Mouse (Mus musculus) ES-E14 (cell line): ENCODE data around the gene Gab1. TPM values are rescaled to one million over a fixed set of nuclear protein-coding genes. Genes with fewer than 3 reads are reported as not detected.

Source experiments
- DNase-seq: peaks from one replicate; pipeline ENCODE4 v3.0.0-alpha.2; 2013; ENCODE audit warnings: low read depth, low spot score
- H3K27ac ChIP-seq: 2 replicates; pipeline ENCODE4 v1.5.1; 2012; ENCODE audit warnings: low read depth, mild to moderate bottlenecking, low read length, moderate library complexity, mixed read lengths; ENCODE audit not compliant: poor library complexity, insufficient read depth, severe bottlenecking
- H3K36me3 ChIP-seq: 2 replicates; pipeline ENCODE4 v1.6.1; 2012; ENCODE audit warnings: mild to moderate bottlenecking, low read length, moderate library complexity, mixed read lengths; ENCODE audit not compliant: control insufficient read depth, poor library complexity, insufficient read depth, severe bottlenecking
- H3K4me1 ChIP-seq, 2 experiments: fragments of 150-350 bp in 1 of 2; sonication (generic) in 1 of 2; 2 replicates each; pipeline ENCODE4 v1.6.1; 2012; ENCODE audit warnings: low read length in 2 of 2, mild to moderate bottlenecking in 1 of 2, mixed read lengths in 1 of 2; ENCODE audit not compliant: control insufficient read depth in 2 of 2, insufficient read depth in 2 of 2, poor library complexity in 1 of 2
- H3K4me3 ChIP-seq, 2 experiments: fragments of 150-350 bp in 1 of 2; sonication (generic) in 1 of 2; 2 replicates each; pipeline ENCODE4 v1.5.1; 2012; ENCODE audit warnings: low read length in 2 of 2, low read depth in 1 of 2, mild to moderate bottlenecking in 1 of 2, mixed read lengths in 1 of 2; ENCODE audit not compliant: insufficient read depth in 1 of 2, poor library complexity in 1 of 2, severe bottlenecking in 1 of 2
- H3K9ac ChIP-seq: 2 replicates; pipeline ENCODE4 v1.6.1; 2012; ENCODE audit warnings: low read depth, mild to moderate bottlenecking, low read length, mixed read lengths; ENCODE audit not compliant: poor library complexity, insufficient read depth, severe bottlenecking
- H3K9me3 ChIP-seq: fragments of 150-350 bp; sonication (generic); 2 replicates; pipeline ENCODE4 v1.6.1; 2012; ENCODE audit warnings: low read depth, mild to moderate bottlenecking, low read length; ENCODE audit not compliant: control insufficient read depth, insufficient read depth
- CHD2 ChIP-seq: IDR thresholded peaks from 2 replicates; pipeline ENCODE4 v1.6.1; 2014; ENCODE audit warnings: mild to moderate bottlenecking, low read depth, low read length, inconsistent platforms
- HCFC1 ChIP-seq: IDR thresholded peaks from 2 replicates; pipeline ENCODE4 v1.6.1; 2012; ENCODE audit warnings: low read length, inconsistent platforms, borderline replicate concordance; ENCODE audit not compliant: insufficient read depth
- MAFK ChIP-seq: IDR thresholded peaks from 2 replicates; pipeline ENCODE4 v1.6.1; 2014; ENCODE audit warnings: mild to moderate bottlenecking, low read depth, low read length, inconsistent platforms; ENCODE audit not compliant: insufficient read depth
- ZC3H11A ChIP-seq: IDR thresholded peaks from 2 replicates; pipeline ENCODE4 v1.6.1; 2012; ENCODE audit warnings: low read depth, mild to moderate bottlenecking, inconsistent platforms, low read length, borderline replicate concordance
- ZNF384 ChIP-seq: IDR thresholded peaks from 2 replicates; pipeline ENCODE4 v1.6.1; 2012; ENCODE audit warnings: low read depth, low read length, inconsistent platforms
- in situ Hi-C, 2 experiments: fragments of 600-800 bp; cut with MboI; formaldehyde crosslinking; loops; one replicate each; pipeline ENCODE4 v1.15.1; 2025; ENCODE audit warnings: low sequenced_read_pairs in 2 of 2, inconsistent platforms in 1 of 2; ENCODE audit not compliant: unreplicated experiment in 2 of 2
- total RNA-seq: library from RNA; depleted of rRNA; stranded (reverse); fragments of 300-350 nt; gene quantifications from 2 replicates; pipeline ENCODE4 v1.2.3, GENCODE M21; 2012

Gene Gab1
- total RNA-seq, 1 experiment: 70.9 TPM

GRCm38 (mm10) chr8:80894528-80894927 is 14.2 kb upstream of the Gab1 start:
- in situ Hi-C loops: no loop called here
- no peaks in the 10 kb centered on the region for H3K4me1 ChIP-seq
- no peak overlapping the region for H3K4me3 ChIP-seq
- H3K27ac ChIP-seq: no peak overlapping the region
- no peaks in the 10 kb centered on the region for H3K9me3 ChIP-seq
- H3K36me3 ChIP-seq: no peaks in the 10 kb centered on the region
- no peak for DNase-seq
- H3K9ac ChIP-seq: no peak overlapping the region
- no peak for TF ChIP-seq ZC3H11A
- TF ChIP-seq MAFK: no peak
- TF ChIP-seq CHD2: no peak
- TF ChIP-seq ZNF384: no peak
- TF ChIP-seq HCFC1: no peak

DNA sequence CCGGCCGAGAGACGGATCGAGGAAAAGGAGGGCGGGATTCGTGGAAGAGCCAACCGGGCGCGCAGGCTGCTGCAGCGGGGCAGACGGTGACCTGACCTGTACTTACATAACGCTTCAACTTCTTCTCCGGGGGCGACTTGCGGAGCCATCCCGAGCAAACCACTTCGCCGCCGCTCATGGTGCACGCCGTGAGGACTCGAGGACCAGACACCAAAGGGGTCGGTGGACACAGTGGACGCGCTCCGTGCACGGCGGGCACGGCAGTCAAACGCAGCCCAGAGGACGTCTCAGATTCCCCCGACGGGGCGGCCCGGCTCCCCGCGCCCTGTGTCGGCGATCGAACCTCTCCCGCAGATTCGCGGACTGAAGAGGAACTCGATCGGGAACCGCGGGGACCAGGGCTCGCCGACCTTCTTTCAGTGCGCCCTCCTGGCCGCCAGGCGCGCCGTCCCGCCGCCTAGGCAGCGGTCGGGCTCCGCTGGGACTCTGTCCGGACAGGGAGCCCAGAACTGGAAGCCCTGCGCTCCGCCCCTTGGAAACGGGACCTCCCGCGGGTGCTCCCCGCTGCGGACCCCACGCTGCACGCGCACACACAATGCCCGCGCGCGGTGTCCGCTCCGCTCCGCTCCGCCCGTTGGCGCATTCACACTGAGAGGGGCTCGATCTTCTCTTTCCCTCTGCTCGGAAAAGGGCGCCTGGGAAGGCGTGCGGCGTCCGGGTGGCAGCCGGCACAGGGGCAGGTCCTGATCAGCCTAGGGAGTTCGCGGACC is 708 bp downstream of the Gab1 start:
- Histone ChIP-seq H3K9me3 (no peaks in the 10 kb centered on the region), H3K36me3 (no peaks in the 10 kb centered on the region), H3K27ac (no peak overlapping the region), H3K4me1 (no peaks in the 10 kb centered on the region), H3K4me3 (peak overlapping the region; percentile 71 to 90), H3K9ac (peak overlapping the region; percentile 65)
- TF ChIP-seq HCFC1 (no peak), MAFK (no peak), ZNF384 (no peak), ZC3H11A (no peak), CHD2 (no peak)
- DNase-seq: no peak
- in situ Hi-C loops: no loop called here

DNA sequence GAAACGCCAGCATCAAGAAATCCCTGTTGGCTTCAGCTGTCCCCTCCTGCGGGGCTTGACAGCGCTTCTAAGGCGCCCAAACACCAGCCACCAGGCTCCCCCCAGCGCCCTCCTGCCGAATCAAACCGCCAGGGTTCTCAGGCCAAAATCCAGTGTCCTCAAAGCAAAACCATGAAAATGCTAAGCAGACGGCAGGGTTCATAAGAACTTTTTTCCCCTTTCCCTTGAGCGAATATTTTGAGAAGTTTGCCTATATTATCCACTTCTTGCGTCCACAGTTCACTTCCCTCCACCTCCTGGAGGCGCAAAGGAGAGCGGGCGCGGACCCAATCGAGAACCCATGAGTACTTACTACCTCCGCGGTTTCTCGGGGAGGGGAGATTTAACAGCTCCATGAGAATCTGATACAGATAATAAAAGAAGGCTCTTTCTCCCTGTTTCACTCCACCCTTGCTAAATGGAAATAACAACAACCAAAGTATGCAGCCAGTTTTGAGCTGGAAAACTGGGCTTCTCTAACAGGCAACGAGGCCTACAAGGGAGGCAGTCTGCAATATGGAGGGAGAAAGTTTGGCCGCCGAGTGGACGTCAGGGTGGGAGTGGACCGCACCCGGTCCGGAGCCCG is 1.4 kb downstream of the Gab1 start:
- in situ Hi-C loops: no loop called here
- H3K4me3 ChIP-seq: peak overlapping the region; percentile 71 to 90
- 0 out of 4 replicates have a peak, but pooled peaks cover 0 to 3% of the 10 kb centered on the region in 2 experiments for H3K4me1 ChIP-seq
- DNase-seq: no peak
- no peaks in the 10 kb centered on the region for H3K9me3 ChIP-seq
- H3K36me3 ChIP-seq: no peaks in the 10 kb centered on the region
- TF ChIP-seq ZNF384: no peak
- TF ChIP-seq CHD2: no peak
- TF ChIP-seq HCFC1: no peak
- TF ChIP-seq MAFK: no peak
- TF ChIP-seq ZC3H11A: no peak
- H3K27ac ChIP-seq: no peak overlapping the region
- H3K9ac ChIP-seq: peak overlapping the region; percentile 65; the same call in 1 of the 2 replicates

DNA sequence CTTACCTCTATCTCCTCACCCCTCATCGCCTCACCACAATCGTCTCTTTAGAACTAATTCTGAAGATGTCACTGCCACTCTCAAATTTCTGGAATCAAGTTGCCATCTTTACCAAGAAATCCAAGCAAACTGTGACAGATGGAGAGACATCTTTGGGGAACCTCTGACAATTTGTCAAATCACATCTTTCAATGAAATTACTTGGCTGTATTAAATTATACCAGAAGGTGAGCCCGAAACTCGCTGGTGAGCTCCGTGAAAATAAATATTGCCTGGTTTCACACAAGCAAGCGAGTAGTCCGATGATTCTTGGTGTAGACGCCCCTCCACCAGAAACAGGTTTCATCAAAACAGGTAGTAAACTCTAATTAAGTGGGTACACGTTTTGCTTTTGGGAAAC is 2.2 kb downstream of the Gab1 start:
- H3K27ac ChIP-seq: no peak overlapping the region
- in situ Hi-C loops: no loop called here
- H3K4me1 ChIP-seq: 0 out of 4 replicates have a peak, but pooled peaks cover 0 to 3% of the 10 kb centered on the region in 2 experiments
- no peak overlapping the region for H3K4me3 ChIP-seq
- H3K9ac ChIP-seq: no peak overlapping the region
- H3K9me3 ChIP-seq: no peaks in the 10 kb centered on the region
- DNase-seq: no peak
- H3K36me3 ChIP-seq: no peaks in the 10 kb centered on the region
- TF ChIP-seq HCFC1 (no peak), MAFK (no peak)
